ENCODE assay signal across 9 mouse cellular contexts in the genomic region with DNA sequence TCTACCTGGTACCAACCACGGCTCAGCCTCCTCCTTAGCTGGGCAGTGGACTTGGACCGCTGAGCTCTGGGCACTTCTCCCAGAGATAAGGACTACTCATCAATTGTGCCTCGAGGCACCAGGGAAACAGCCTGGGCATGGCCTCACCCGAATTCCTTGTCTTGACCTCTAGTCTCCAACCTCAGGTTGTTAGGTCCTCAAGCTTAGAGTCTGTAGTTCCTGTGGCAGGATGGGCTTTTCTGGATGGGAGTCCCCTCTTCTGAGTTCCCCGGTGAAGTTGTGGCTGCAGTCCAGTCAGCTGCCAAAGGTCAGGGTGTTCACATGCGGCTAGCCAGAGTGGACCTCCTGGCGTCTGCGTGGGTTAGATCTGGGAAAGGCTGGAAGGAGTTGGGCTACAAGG. TPM values are rescaled to one million over a fixed set of nuclear protein-coding genes. Genes with fewer than 3 reads are reported as not detected.
DNase-seq lines count a peak whose midpoint lies in the region; ATAC-seq and TF ChIP-seq lines count a peak whose summit lies in the region.
"Had no signal": no experiment of that assay in that cellular context is flagged by ENCODE, and none has a peak within 500 bp of the region (broad histone marks: within the 10 kb centered on the region; RNA-seq: fewer than 3 reads in every experiment).

No protein-coding gene starts in this region.

- no peak overlapping the region for H3K9ac ChIP-seq in midbrain, embryonic 16.5 days (ENCODE audit: low read depth, low read length)
- no peak overlapping the region for H3K9ac ChIP-seq in stomach, embryonic 15.5 days

- no peak for TF ChIP-seq CTCF in gastrocnemius, adult 2 months (IDR thresholded peaks at IDR 0.05)

- peaks cover 67% of the 10 kb centered on the region for H3K4me1 ChIP-seq in midbrain, embryonic 10.5 days
- H3K4me1 ChIP-seq in midbrain, embryonic 16.5 days (ENCODE audit: control insufficient read depth, insufficient read depth, low read length): peaks cover 10% of the 10 kb centered on the region
- H3K4me1 ChIP-seq in stomach, embryonic 15.5 days: peaks cover 34% of the 10 kb centered on the region

- DNase-seq in gastrocnemius, adult 2 months: peak; percentile 49
- DNase-seq in gastrocnemius, postnatal 4 days (ENCODE audit: low spot score in 2 of 2): no peak
- no peak for DNase-seq in midbrain, embryonic 10.5 days (ENCODE audit: low spot score)
- peak; percentile 50 for DNase-seq in kidney, postnatal 10 days
- DNase-seq in cerebellum, postnatal 36 days: no peak
- DNase-seq in gastrocnemius, adult 8-10 months (ENCODE audit: low spot score in 2 of 2): no peak

- H3K9me3 ChIP-seq in midbrain, embryonic 10.5 days (replicated peaks): no peaks in the 10 kb centered on the region
- no peaks in the 10 kb centered on the region for H3K9me3 ChIP-seq in midbrain, embryonic 16.5 days (replicated peaks; ENCODE audit: control insufficient read depth, low read length, poor library complexity, severe bottlenecking)
- no peaks in the 10 kb centered on the region for H3K9me3 ChIP-seq in stomach, embryonic 15.5 days
- H3K9me3 ChIP-seq: hindbrain, embryonic 15.5 days had no signal

- H3K27ac ChIP-seq in gastrocnemius, adult 2 months: peak overlapping the region; percentile 90
- H3K27ac ChIP-seq in midbrain, embryonic 10.5 days (replicated peaks): 0 out of 2 replicates have a peak overlapping the region, but pooled peaks have one; percentile 75
- H3K27ac ChIP-seq in midbrain, embryonic 16.5 days (ENCODE audit: low read length): no peak overlapping the region
- H3K27ac ChIP-seq in stomach, embryonic 15.5 days: no peak overlapping the region
- H3K27ac ChIP-seq: hindbrain, embryonic 15.5 days had no signal

- intact Hi-C loops in gastrocnemius, adult 2 months (cut with DNase I): no loop called here

- H3K4me3 ChIP-seq in gastrocnemius, adult 2 months: peak overlapping the region; percentile 80
- peak overlapping the region; percentile 61 for H3K4me3 ChIP-seq in midbrain, embryonic 10.5 days
- no peak overlapping the region for H3K4me3 ChIP-seq in midbrain, embryonic 16.5 days (ENCODE audit: low read depth, low read length)
- H3K4me3 ChIP-seq in stomach, embryonic 15.5 days (replicated peaks): no peak overlapping the region

- 78% methylated on average over 8 of the region's 8 CpGs for WGBS in midbrain, embryonic 10.5 days
- 80% methylated on average over 8 of the region's 8 CpGs for WGBS in midbrain, embryonic 16.5 days
- WGBS in stomach, embryonic 15.5 days: 61% methylated on average over 8 of the region's 8 CpGs

- no peaks in the 10 kb centered on the region for H3K36me3 ChIP-seq in midbrain, embryonic 10.5 days
- H3K36me3 ChIP-seq in midbrain, embryonic 16.5 days (ENCODE audit: control insufficient read depth, insufficient read depth, low read length): no peaks in the 10 kb centered on the region
- H3K36me3 ChIP-seq in stomach, embryonic 15.5 days: no peaks in the 10 kb centered on the region
- H3K36me3 ChIP-seq: hindbrain, embryonic 15.5 days had no signal

- ATAC-seq in midbrain, embryonic 16.5 days: no peak
- no peak for ATAC-seq in stomach, embryonic 15.5 days (ENCODE audit: insufficient read depth, low FRiP score, low read depth)

- H3K4me2 ChIP-seq in midbrain, embryonic 16.5 days (ENCODE audit: low read length): no peak overlapping the region
- peak overlapping the region; percentile 88; the same call in 1 of the 2 replicates for H3K4me2 ChIP-seq in stomach, embryonic 15.5 days

- peaks cover 91% of the 10 kb centered on the region for H3K27me3 ChIP-seq in midbrain, embryonic 10.5 days (ENCODE audit: low read depth, poor library complexity, severe bottlenecking)
- peaks cover 8% of the 10 kb centered on the region for H3K27me3 ChIP-seq in midbrain, embryonic 16.5 days (ENCODE audit: control insufficient read depth, insufficient read depth, low read depth, low read length)
- peaks cover 11% of the 10 kb centered on the region; the same call in 1 of the 2 replicates for H3K27me3 ChIP-seq in stomach, embryonic 15.5 days (replicated peaks)

RNA-seq across cellular contexts. Expression of a gene that starts 4.9 kb away (rescaled TPM):
- total RNA-seq in gastrocnemius, adult 2 months (2021): 100 to 1,000 TPM in 1 of 2 experiments, 10 to 100 TPM in 1; 71.2 to 113 TPM
- 100 to 1,000 TPM; 331 to 336 TPM for total RNA-seq in gastrocnemius, postnatal 4 days (2021)
- 80.0 and 96.6 TPM in 2 replicates for polyA plus RNA-seq in midbrain, embryonic 10.5 days (2016; fragmentation: Nextera tagmentation; extraction: Ambion mirVana)
- 16.8 and 23.3 TPM in 2 replicates for polyA plus RNA-seq in midbrain, embryonic 16.5 days (2015; fragmentation: Nextera tagmentation; extraction: Ambion mirVana)
- 312 and 313 TPM in 2 replicates for polyA plus RNA-seq in stomach, embryonic 15.5 days (2015; fragmentation: Nextera tagmentation; extraction: Ambion mirVana)
- 10 to 100 TPM; 53.0 to 78.6 (median 58.5) TPM for total RNA-seq in gastrocnemius, adult 8-10 months (2022)

RNA-seq across cellular contexts. Expression of a gene that starts 5.2 kb away (rescaled TPM):
- total RNA-seq in gastrocnemius, adult 2 months (2021): not detected
- 1 to 10 TPM; 6.4 TPM for total RNA-seq in gastrocnemius, postnatal 4 days (2021)
- 58.0 and 61.3 TPM in 2 replicates for polyA plus RNA-seq in midbrain, embryonic 10.5 days (2016; fragmentation: Nextera tagmentation; extraction: Ambion mirVana)
- polyA plus RNA-seq in midbrain, embryonic 16.5 days (2015; fragmentation: Nextera tagmentation; extraction: Ambion mirVana): 11.0 and 11.4 TPM in 2 replicates
- 26.0 and 32.1 TPM in 2 replicates for polyA plus RNA-seq in stomach, embryonic 15.5 days (2015; fragmentation: Nextera tagmentation; extraction: Ambion mirVana)
- under 1 TPM in 1 of 4 experiments, not detected in 3; 0.22 TPM for total RNA-seq in gastrocnemius, adult 8-10 months (2022)

RNA-seq across cellular contexts. Expression of a gene that starts 11.0 kb away (rescaled TPM):
- 10 to 100 TPM; 32.4 to 41.1 TPM for total RNA-seq in gastrocnemius, adult 2 months (2021)
- 100 to 1,000 TPM; 141 to 153 TPM for total RNA-seq in gastrocnemius, postnatal 4 days (2021)
- polyA plus RNA-seq in midbrain, embryonic 10.5 days (2016; fragmentation: Nextera tagmentation; extraction: Ambion mirVana): 278 and 293 TPM in 2 replicates
- polyA plus RNA-seq in midbrain, embryonic 16.5 days (2015; fragmentation: Nextera tagmentation; extraction: Ambion mirVana): 369 and 395 TPM in 2 replicates
- 125 and 130 TPM in 2 replicates for polyA plus RNA-seq in stomach, embryonic 15.5 days (2015; fragmentation: Nextera tagmentation; extraction: Ambion mirVana)
- total RNA-seq in gastrocnemius, adult 8-10 months (2022): 10 to 100 TPM; 22.0 to 27.4 (median 24.3) TPM

RNA-seq across cellular contexts. Expression of a gene that starts 34.7 kb away (rescaled TPM):
- total RNA-seq in gastrocnemius, adult 2 months (2021): not detected
- total RNA-seq in gastrocnemius, postnatal 4 days (2021): 1 to 10 TPM; 2.5 to 3.4 TPM
- polyA plus RNA-seq in midbrain, embryonic 10.5 days (2016; fragmentation: Nextera tagmentation; extraction: Ambion mirVana): 19.0 and 22.0 TPM in 2 replicates
- polyA plus RNA-seq in midbrain, embryonic 16.5 days (2015; fragmentation: Nextera tagmentation; extraction: Ambion mirVana): 47.2 and 50.3 TPM in 2 replicates
- 8.4 and 10.5 TPM in 2 replicates for polyA plus RNA-seq in stomach, embryonic 15.5 days (2015; fragmentation: Nextera tagmentation; extraction: Ambion mirVana)
- total RNA-seq in gastrocnemius, adult 8-10 months (2022): not detected

RNA-seq across cellular contexts. Expression of a gene that starts 53.0 kb away (rescaled TPM):
- 10 to 100 TPM; 36.2 to 41.5 TPM for total RNA-seq in gastrocnemius, adult 2 months (2021)
- total RNA-seq in gastrocnemius, postnatal 4 days (2021): 10 to 100 TPM; 68.8 to 71.8 TPM
- 18.3 and 20.5 TPM in 2 replicates for polyA plus RNA-seq in midbrain, embryonic 10.5 days (2016; fragmentation: Nextera tagmentation; extraction: Ambion mirVana)
- polyA plus RNA-seq in midbrain, embryonic 16.5 days (2015; fragmentation: Nextera tagmentation; extraction: Ambion mirVana): 14.4 and 15.9 TPM in 2 replicates
- 11.2 and 12.2 TPM in 2 replicates for polyA plus RNA-seq in stomach, embryonic 15.5 days (2015; fragmentation: Nextera tagmentation; extraction: Ambion mirVana)
- total RNA-seq in gastrocnemius, adult 8-10 months (2022): 10 to 100 TPM; 38.7 to 43.3 (median 41.8) TPM

Comparison
In these comparisons a context has a peak if more than half of its experiments do, and no peak if none do; other contexts are left out.
1. DNase-seq: peak in gastrocnemius, adult 2 months (single experiment) and kidney, postnatal 10 days (single experiment); none in gastrocnemius, postnatal 4 days (0 of 2), midbrain, embryonic 10.5 days (single experiment), cerebellum, postnatal 36 days (0 of 2) and gastrocnemius, adult 8-10 months (0 of 2).
2. H3K27ac ChIP-seq: peak in gastrocnemius, adult 2 months (single experiment) and midbrain, embryonic 10.5 days (single experiment); none in midbrain, embryonic 16.5 days (single experiment) and stomach, embryonic 15.5 days (single experiment).
3. H3K4me3 ChIP-seq: peak in gastrocnemius, adult 2 months (single experiment) and midbrain, embryonic 10.5 days (single experiment); none in midbrain, embryonic 16.5 days (single experiment) and stomach, embryonic 15.5 days (single experiment).
4. RNA of a gene that starts 5.2 kb away (total RNA-seq): 6.4 TPM in gastrocnemius, postnatal 4 days; not detected in gastrocnemius, adult 2 months and 0.22 TPM in gastrocnemius, adult 8-10 months; every median in the first group is over 4 times any median in the second.